Mouse (Mus musculus) intestine, embryonic 16.5 days (tissue): ENCODE measurements around the gene Lce1i. TPM values are rescaled to one million over a fixed set of nuclear protein-coding genes. Genes with fewer than 3 reads are reported as not detected.

Experiments used
- ATAC-seq: fragments of 200-750 bp; cut with Nextera tagmentation; 2 replicates; pipeline ENCODE4 v1.8.0; 2017; ENCODE audit warnings: moderate TSS enrichment, moderate library complexity
- H3K27ac ChIP-seq: fragments of 300-500 bp; sonication (generic); 2 replicates; pipeline ENCODE4 v1.5.1; 2014; ENCODE audit warnings: mild to moderate bottlenecking, low read length
- H3K27me3 ChIP-seq: fragments of 300-500 bp; sonication (generic); replicated peaks from 2 replicates; pipeline ENCODE4 v1.6.1; 2014; ENCODE audit warnings: low read length, control low read depth, mixed read lengths; ENCODE audit not compliant: control insufficient read depth, insufficient read depth
- H3K36me3 ChIP-seq: fragments of 300-500 bp; sonication (generic); 2 replicates; pipeline ENCODE4 v1.6.1; 2014; ENCODE audit warnings: low read length, control low read depth; ENCODE audit not compliant: control insufficient read depth, insufficient read depth
- H3K4me1 ChIP-seq: fragments of 300-500 bp; sonication (generic); 2 replicates; pipeline ENCODE4 v1.6.1; 2014; ENCODE audit warnings: low read length, control low read depth, mixed read lengths; ENCODE audit not compliant: control insufficient read depth, insufficient read depth
- H3K4me2 ChIP-seq: fragments of 300-500 bp; sonication (generic); 2 replicates; pipeline ENCODE4 v1.6.1; 2014; ENCODE audit warnings: low read depth, low read length, control low read depth
- H3K4me3 ChIP-seq: fragments of 300-500 bp; sonication (generic); 2 replicates; pipeline ENCODE4 v1.5.1; 2014; ENCODE audit warnings: mild to moderate bottlenecking, low read length
- H3K9ac ChIP-seq: fragments of 300-500 bp; sonication (generic); 2 replicates; pipeline ENCODE4 v1.6.1; 2014; ENCODE audit warnings: low read depth, low read length
- H3K9me3 ChIP-seq: fragments of 300-500 bp; sonication (generic); 2 replicates; pipeline ENCODE4 v1.6.1; 2016; ENCODE audit warnings: low read length, control low read depth; ENCODE audit not compliant: control insufficient read depth
- WGBS: fragments of 180-500 bp; shearing (Covaris S2); extraction: QIAGEN DNeasy Blood & Tissue Kit; methylation state at CpG from one replicate; pipeline ENCODE4 v1.1.7; 2014; 5-methylcytosine and 5-hydroxymethylcytosine counted together
- polyA plus RNA-seq: library from polyadenylated mRNA; unstranded; fragments of >200 nt; fragmentation: Nextera tagmentation; extraction: Ambion mirVana; gene quantifications from 2 replicates; pipeline ENCODE4 v1.2.1, GENCODE M21; 2015

The Lce1i gene
- polyA plus RNA-seq, 1 experiment from 2014 or later = not detected

GRCm38 (mm10) chr3:92752238-92752637 lies 26.5 kb downstream of the Lce1i start, which contains the start of gene Lce1g:
Gene Lce1g, minus strand, starts transcription at chr3:92752338.
- Histone ChIP-seq H3K9ac (no peak within 1 kb of the TSS), H3K4me2 (no peak within 1 kb of the TSS), H3K27ac (no peak within 1 kb of the TSS), H3K4me1 (no peaks in the 10 kb centered on the region), H3K4me3 (no peak within 1 kb of the TSS), H3K27me3 (no peaks in the 10 kb centered on the region), H3K9me3 (no peaks in the 10 kb centered on the region), H3K36me3 (no peaks in the 10 kb centered on the region)
- no peak for ATAC-seq
- WGBS = 85% methylated on average over 1 of the region's 1 CpGs

- no peaks in the 10 kb centered on the region for H3K4me1 ChIP-seq
- H3K27ac ChIP-seq = no peak within 1 kb of the TSS
- no peaks in the 10 kb centered on the region for H3K36me3 ChIP-seq
- ATAC-seq = no peak
- H3K9me3 ChIP-seq = no peaks in the 10 kb centered on the region
- 90% methylated on average over 1 of the region's 1 CpGs for WGBS
- no peak within 1 kb of the TSS for H3K4me2 ChIP-seq
- H3K4me3 ChIP-seq = no peak within 1 kb of the TSS
- no peaks in the 10 kb centered on the region for H3K27me3 ChIP-seq
- H3K9ac ChIP-seq = no peak within 1 kb of the TSS
These were observed 39.7 kb downstream of the Lce1i start, which contains the start of gene Gm38119 for GRCm38 (mm10) chr3:92738996-92739395. Gene Gm38119, minus strand, starts transcription at chr3:92739096.

Other genes starting within 250 kb of the Lce1i start
- gene 2310046K23Rik, start 244.4 kb downstream of the Lce1i start, polyA plus RNA-seq = not detected in 2 replicates
- gene Ivl, start 205.2 kb downstream of the Lce1i start, polyA plus RNA-seq = 0.13 TPM in 1 of 2 replicates, not detected in the other
- gene Smcp, start 189.9 kb downstream of the Lce1i start, polyA plus RNA-seq = 10.9 and 18.8 TPM in 2 replicates
- gene 2210017I01Rik, start 171.4 kb downstream of the Lce1i start, polyA plus RNA-seq = not detected in 2 replicates
- gene Lce6a, start 157.2 kb downstream of the Lce1i start, polyA plus RNA-seq = not detected in 2 replicates
- gene Lce1a1, start 130.6 kb downstream of the Lce1i start, polyA plus RNA-seq = not detected in 2 replicates
- not detected in 2 replicates for gene Lce1b, start 122.0 kb downstream of the Lce1i start, polyA plus RNA-seq
- gene Lce1a2, start 108.6 kb downstream of the Lce1i start, polyA plus RNA-seq = not detected in 2 replicates
- not detected in 2 replicates for gene Lce1c, start 99.7 kb downstream of the Lce1i start, polyA plus RNA-seq
- gene Lce1d, start 91.7 kb downstream of the Lce1i start, polyA plus RNA-seq = not detected in 2 replicates
- not detected in 2 replicates for gene Lce1e, start 69.8 kb downstream of the Lce1i start, polyA plus RNA-seq
- gene Lce1f, start 58.5 kb downstream of the Lce1i start, polyA plus RNA-seq = not detected in 2 replicates
- gene Gm38119, start 39.8 kb downstream of the Lce1i start, polyA plus RNA-seq = not detected in 2 replicates
- not detected in 2 replicates for gene Lce1g, start 26.6 kb downstream of the Lce1i start, polyA plus RNA-seq
- gene Lce1h, start 13.8 kb downstream of the Lce1i start, polyA plus RNA-seq = not detected in 2 replicates
- not detected in 2 replicates for gene Lce1j, start 11.6 kb upstream of the Lce1i start, polyA plus RNA-seq
- gene Lce1k, start 29.0 kb upstream of the Lce1i start, polyA plus RNA-seq = not detected in 2 replicates
- gene Kprp, start 48.3 kb upstream of the Lce1i start, polyA plus RNA-seq = not detected in 2 replicates
- not detected in 2 replicates for gene Lce1l, start 72.4 kb upstream of the Lce1i start, polyA plus RNA-seq
- not detected in 2 replicates for gene 2310050C09Rik, start 91.3 kb upstream of the Lce1i start, polyA plus RNA-seq
- not detected in 2 replicates for gene Lce3a, start 147.3 kb upstream of the Lce1i start, polyA plus RNA-seq
- not detected in 2 replicates for gene Lce3b, start 154.1 kb upstream of the Lce1i start, polyA plus RNA-seq
- not detected in 2 replicates for gene Lce3c, start 165.6 kb upstream of the Lce1i start, polyA plus RNA-seq
- gene Lce3d, start 178.5 kb upstream of the Lce1i start, polyA plus RNA-seq = not detected in 2 replicates
- gene Lce3e, start 188.2 kb upstream of the Lce1i start, polyA plus RNA-seq = not detected in 2 replicates
- not detected in 2 replicates for gene Lce3f, start 213.3 kb upstream of the Lce1i start, polyA plus RNA-seq
- gene Crct1, start 236.8 kb upstream of the Lce1i start, polyA plus RNA-seq = not detected in 2 replicates
- gene Lce1m, start 240.2 kb upstream of the Lce1i start, polyA plus RNA-seq = not detected in 2 replicates